Mouse (Mus musculus) liver, embryonic 14.5 days (tissue): ENCODE data around the gene Tapt1.

Experiments used
- CTCF ChIP-seq: IDR thresholded peaks from 2 replicates; pipeline ENCODE4 v1.5.1; 2016; ENCODE audit warnings: antibody characterized with exemption, low read depth, control low read depth
- EP300 ChIP-seq: IDR thresholded peaks from 2 replicates; pipeline ENCODE4 v1.6.1; 2016; ENCODE audit warnings: antibody characterized with exemption, low read depth

DNA sequence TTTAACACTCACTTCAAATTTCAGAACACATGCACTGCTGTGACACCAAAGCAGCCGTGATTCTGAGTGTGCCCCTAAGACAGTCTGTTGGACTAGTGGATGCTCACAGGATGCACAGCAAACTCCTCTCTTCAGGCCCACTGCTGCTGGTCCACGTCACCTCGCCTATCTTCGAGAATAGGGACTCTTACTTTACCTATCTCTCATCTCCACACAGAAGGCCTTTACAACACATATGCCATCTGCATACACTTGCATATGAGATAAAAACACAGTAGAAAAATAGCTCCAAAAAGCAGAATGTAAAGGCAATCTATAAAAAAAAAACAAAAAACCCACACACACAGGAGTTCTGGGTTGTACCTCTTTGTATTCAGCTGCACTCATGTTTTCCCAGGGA is 19.1 kb downstream of the Tapt1 start:
- TF ChIP-seq CTCF (no peak), EP300 (peak; percentile 91)
